Mouse (Mus musculus) forebrain, postnatal 0 days (tissue): ENCODE data around the gene Sult6b1. TPM values are rescaled to one million over a fixed set of nuclear protein-coding genes. Genes with fewer than 3 reads are reported as not detected.

Source experiments
- ATAC-seq: fragments of 200-750 bp; cut with Nextera tagmentation; 2 replicates; pipeline ENCODE4 v1.8.0; 2017; ENCODE audit warnings: mild to moderate bottlenecking, moderate library complexity
- DNase-seq: peaks from one replicate; pipeline ENCODE4 v3.0.0-alpha.2; 2015
- H3K27ac ChIP-seq: fragments of 300-500 bp; sonication (generic); 2 replicates; pipeline ENCODE4 v1.5.1; 2014; ENCODE audit warnings: low read depth, mild to moderate bottlenecking, antibody characterized with exemption, low read length, moderate library complexity, mixed read lengths
- H3K27me3 ChIP-seq: fragments of 300-500 bp; sonication (generic); 2 replicates; pipeline ENCODE4 v1.6.1; 2014; ENCODE audit warnings: mild to moderate bottlenecking, low read length, mixed read lengths; ENCODE audit not compliant: insufficient read depth
- H3K36me3 ChIP-seq: fragments of 300-500 bp; sonication (generic); 2 replicates; pipeline ENCODE4 v1.6.1; 2014; ENCODE audit warnings: mild to moderate bottlenecking, moderate library complexity; ENCODE audit not compliant: insufficient read depth
- H3K4me1 ChIP-seq: fragments of 300-500 bp; sonication (generic); 2 replicates; pipeline ENCODE4 v1.6.1; 2014; ENCODE audit warnings: antibody characterized with exemption; ENCODE audit not compliant: insufficient read depth
- H3K4me2 ChIP-seq: fragments of 300-500 bp; sonication (generic); 2 replicates; pipeline ENCODE4 v1.6.1; 2014; ENCODE audit warnings: low read depth, mild to moderate bottlenecking, moderate library complexity
- H3K4me3 ChIP-seq: fragments of 300-500 bp; sonication (generic); 2 replicates; pipeline ENCODE4 v1.5.1; 2014; ENCODE audit warnings: low read depth, low read length, mixed read lengths
- H3K9ac ChIP-seq: fragments of 300-500 bp; sonication (generic); 2 replicates; pipeline ENCODE4 v1.6.1; 2014; ENCODE audit warnings: mild to moderate bottlenecking
- H3K9me3 ChIP-seq: fragments of 300-500 bp; sonication (generic); 2 replicates; pipeline ENCODE4 v1.6.1; 2016; ENCODE audit warnings: low read length
- CTCF ChIP-seq: sonication (generic); IDR thresholded peaks from 2 replicates; pipeline ENCODE4 v1.5.1; 2016; ENCODE audit warnings: antibody characterized with exemption, control low read depth, low read depth
- WGBS: fragments of 180-500 bp; shearing (Covaris S2); extraction: QIAGEN DNeasy Blood & Tissue Kit; methylation state at CpG from one replicate; pipeline ENCODE4 v1.1.7; 2014; 5-methylcytosine and 5-hydroxymethylcytosine counted together
- polyA plus RNA-seq: library from polyadenylated mRNA; unstranded; fragments of >200 nt; fragmentation: Nextera tagmentation; extraction: Ambion mirVana; gene quantifications from 2 replicates; pipeline ENCODE4 v1.2.1, GENCODE M21; 2015
- total RNA-seq: library from RNA; depleted of rRNA; stranded (reverse); fragments of >200 nt; gene quantifications from 2 replicates; pipeline ENCODE4 v1.2.3, GENCODE M21; 2014

Sult6b1 gene
- total and polyA plus RNA-seq, 2 experiments from 2014 or later, result not detected

GRCm38 (mm10) chr17:78888554-78888953 is 18.2 kb downstream of the Sult6b1 start:
- Histone ChIP-seq H3K36me3 (no peaks in the 10 kb centered on the region), H3K4me2 (no peak overlapping the region), H3K9me3 (no peaks in the 10 kb centered on the region), H3K27ac (no peak overlapping the region), H3K9ac (no peak overlapping the region), H3K4me1 (no peaks in the 10 kb centered on the region), H3K4me3 (no peak overlapping the region), H3K27me3 (no peaks in the 10 kb centered on the region)
- WGBS, result 76% methylated on average over 4 of the region's 4 CpGs
- DNase-seq (no peak), ATAC-seq (no peak)
- no peak for TF ChIP-seq CTCF

DNA sequence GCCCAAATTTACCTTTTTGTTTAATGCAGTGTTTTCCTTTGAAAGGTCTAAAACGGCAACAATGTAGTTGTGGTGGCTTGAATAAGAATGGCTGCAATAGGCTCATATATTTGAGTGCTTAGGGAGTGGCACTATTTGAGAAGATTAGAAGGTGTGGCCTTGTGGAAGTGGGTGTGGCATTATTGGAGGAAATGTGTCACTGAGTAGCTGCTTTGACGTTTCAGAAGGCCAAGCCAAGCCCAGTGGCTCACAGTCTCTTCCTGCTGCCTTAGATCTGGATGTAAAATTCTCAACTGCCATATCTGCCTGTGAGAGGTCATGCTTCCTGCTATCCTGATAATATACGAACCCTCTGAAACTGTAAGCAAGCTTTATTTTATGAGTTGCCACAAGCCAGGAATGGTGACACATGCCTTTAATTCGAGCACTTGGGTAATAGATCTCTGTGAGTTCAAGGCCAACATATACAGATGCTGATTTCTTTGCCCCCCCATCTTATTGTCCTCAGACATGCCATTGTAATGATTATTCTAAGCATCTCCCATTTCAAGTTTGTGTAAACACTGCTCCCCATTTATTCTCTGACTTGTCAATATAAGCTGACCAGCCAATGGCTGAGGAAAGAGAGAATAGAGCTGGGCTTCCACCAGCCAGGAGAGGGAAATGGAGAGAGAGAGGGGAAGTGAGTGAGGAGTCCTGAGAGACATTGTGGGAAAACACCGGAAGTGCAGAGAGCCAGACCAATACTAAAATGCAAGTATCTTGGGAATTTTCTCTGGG is 21.3 kb downstream of the Sult6b1 start:
- Histone ChIP-seq H3K4me2 (no peak overlapping the region), H3K4me1 (0 out of 2 replicates have a peak, but pooled peaks cover 3% of the 10 kb centered on the region), H3K36me3 (no peaks in the 10 kb centered on the region), H3K9ac (no peak overlapping the region), H3K4me3 (no peak overlapping the region), H3K9me3 (no peaks in the 10 kb centered on the region), H3K27ac (no peak overlapping the region), H3K27me3 (no peaks in the 10 kb centered on the region)
- WGBS, result 86% methylated on average over 5 of the region's 5 CpGs
- no peak for TF ChIP-seq CTCF
- ATAC-seq (no peak), DNase-seq (no peak)

DNA sequence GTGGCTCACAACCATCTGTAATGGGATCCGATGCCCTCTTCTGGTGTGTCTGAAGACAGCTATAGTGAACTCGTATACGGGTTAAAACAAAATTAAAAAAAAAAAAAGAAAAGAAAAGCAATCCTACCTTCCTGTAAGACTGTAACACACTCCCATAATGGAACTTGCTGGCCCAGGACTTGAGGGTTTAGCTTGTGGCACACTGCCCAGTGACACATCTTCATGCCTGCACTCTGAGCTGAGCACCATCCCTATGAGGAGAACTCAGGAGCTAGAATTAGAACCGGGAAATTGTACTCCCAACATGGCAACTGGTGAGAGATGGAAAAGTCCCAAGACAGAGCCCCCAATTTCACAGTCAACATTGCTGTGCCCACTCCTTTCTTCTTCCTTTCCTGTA is 23.5 kb downstream of the Sult6b1 start:
- 85% methylated on average over 4 of the region's 4 CpGs for WGBS
- Histone ChIP-seq H3K9ac (no peak overlapping the region), H3K9me3 (no peaks in the 10 kb centered on the region), H3K27me3 (no peaks in the 10 kb centered on the region), H3K4me1 (0 out of 2 replicates have a peak, but pooled peaks cover 3% of the 10 kb centered on the region), H3K27ac (no peak overlapping the region), H3K4me3 (no peak overlapping the region), H3K36me3 (no peaks in the 10 kb centered on the region), H3K4me2 (no peak overlapping the region)
- no peak for TF ChIP-seq CTCF
- DNase-seq, result no peak
- no peak for ATAC-seq

GRCm38 (mm10) chr17:78882401-78883112 is 24.2 kb downstream of the Sult6b1 start, which contains the start of gene Eif2ak2:
Gene Eif2ak2, minus strand, starts transcription at chr17:78882573.
- ATAC-seq, result peak; percentile 91
- 0 out of 2 replicates have a peak, but pooled peaks cover 3% of the 10 kb centered on the region for H3K4me1 ChIP-seq
- peak; percentile 23 for DNase-seq
- TF ChIP-seq CTCF, result no peak
- H3K4me2 ChIP-seq, result peak within 1 kb of the TSS; percentile 66
- H3K9ac ChIP-seq, result peak within 1 kb of the TSS; percentile 25
- peak within 1 kb of the TSS; percentile 41 for H3K4me3 ChIP-seq
- no peaks in the 10 kb centered on the region for H3K27me3 ChIP-seq
- H3K36me3 ChIP-seq, result no peaks in the 10 kb centered on the region
- WGBS, result 2% methylated on average over 28 of the region's 28 CpGs
- H3K9me3 ChIP-seq, result no peaks in the 10 kb centered on the region
- H3K27ac ChIP-seq, result peak within 1 kb of the TSS; percentile 16; the same call in 1 of the 2 replicates

DNA sequence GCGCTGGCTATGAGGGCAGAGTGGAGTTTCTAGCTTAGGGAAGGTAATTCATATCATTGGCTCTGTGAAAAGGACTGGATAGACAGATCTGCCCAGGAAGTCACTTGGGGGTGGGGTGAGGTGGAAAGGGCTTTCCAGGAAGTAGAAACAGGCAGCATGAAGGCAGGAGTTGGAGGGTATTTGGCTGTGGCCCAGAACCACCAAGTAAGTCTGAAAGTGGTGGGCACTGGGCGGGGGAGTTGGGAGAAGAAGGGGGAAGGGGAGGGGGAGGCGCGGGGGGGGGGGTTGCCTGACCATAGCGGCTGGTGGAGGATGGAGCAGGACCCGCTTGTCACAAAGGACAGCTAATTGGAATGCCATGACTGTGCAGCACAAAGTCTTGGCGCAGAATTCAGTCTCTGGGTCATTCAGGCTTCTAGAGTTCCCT is 24.9 kb downstream of the Sult6b1 start:
- WGBS, result 15% methylated on average over 6 of the region's 7 CpGs
- Histone ChIP-seq H3K4me1 (0 out of 2 replicates have a peak, but pooled peaks cover 3% of the 10 kb centered on the region), H3K9ac (peak overlapping the region; percentile 25; the same call in 1 of the 2 replicates), H3K36me3 (no peaks in the 10 kb centered on the region), H3K4me3 (peak overlapping the region; percentile 41), H3K9me3 (no peaks in the 10 kb centered on the region), H3K4me2 (peak overlapping the region; percentile 66), H3K27me3 (no peaks in the 10 kb centered on the region), H3K27ac (peak overlapping the region; percentile 16; the same call in 1 of the 2 replicates)
- peak; percentile 64 for ATAC-seq
- peak; percentile 9 for DNase-seq
- TF ChIP-seq CTCF, result no peak

DNA sequence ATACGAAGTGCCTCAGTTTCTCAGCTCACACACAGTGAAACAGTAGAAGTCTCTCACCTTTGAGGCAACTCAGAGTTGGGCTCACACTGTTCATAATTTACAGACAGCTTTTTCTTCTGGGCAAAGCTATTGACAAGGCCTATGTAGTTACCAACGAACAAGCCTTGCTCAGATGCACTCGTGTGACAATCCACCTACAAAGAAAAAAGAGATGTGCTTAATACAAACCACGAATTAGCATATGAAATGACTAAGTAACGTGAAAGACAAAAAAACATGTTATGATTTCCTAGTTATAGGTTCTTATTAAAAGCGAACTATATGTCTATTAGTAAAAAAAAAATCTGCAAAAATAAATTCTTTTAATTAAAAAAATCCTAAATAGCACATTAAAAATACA is 32.9 kb downstream of the Sult6b1 start:
- no peak for DNase-seq
- WGBS, result 85% methylated on average over 6 of the region's 6 CpGs
- no peak overlapping the region for H3K27ac ChIP-seq

DNA sequence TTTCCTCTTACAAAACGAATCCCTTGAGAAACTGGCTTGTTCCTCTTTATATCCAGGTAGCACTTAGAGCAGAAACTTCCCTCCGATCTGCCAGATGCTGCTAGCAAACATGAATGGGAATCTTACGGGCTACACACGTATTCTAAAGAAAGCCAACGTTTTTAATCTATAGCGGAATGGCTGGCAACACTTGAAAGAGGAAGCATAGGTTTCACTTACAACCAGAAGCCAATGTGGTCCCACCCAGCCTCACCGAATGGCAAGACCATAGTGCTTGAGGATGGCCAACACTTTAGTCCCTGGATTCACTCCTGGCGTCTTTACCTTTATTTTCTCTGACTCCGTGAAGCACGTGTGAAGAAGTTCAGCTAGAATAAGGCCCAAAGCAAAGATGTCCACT is 50.5 kb downstream of the Sult6b1 start:
- no peaks in the 10 kb centered on the region for H3K4me1 ChIP-seq
- no peak overlapping the region for H3K4me3 ChIP-seq
- H3K4me2 ChIP-seq, result no peak overlapping the region
- H3K9me3 ChIP-seq, result no peaks in the 10 kb centered on the region
- H3K9ac ChIP-seq, result no peak overlapping the region
- ATAC-seq (no peak), DNase-seq (no peak)
- H3K36me3 ChIP-seq, result no peaks in the 10 kb centered on the region
- H3K27ac ChIP-seq, result no peak overlapping the region
- TF ChIP-seq CTCF, result no peak
- WGBS, result 89% methylated on average over 10 of the region's 10 CpGs
- H3K27me3 ChIP-seq, result no peaks in the 10 kb centered on the region

More for the DNA sequence above, 32.9 kb downstream of the Sult6b1 start:
- H3K4me3 ChIP-seq, result no peak overlapping the region
- H3K9ac ChIP-seq, result no peak overlapping the region
- no peak for ATAC-seq
- no peaks in the 10 kb centered on the region for H3K27me3 ChIP-seq
- no peak for TF ChIP-seq CTCF
- H3K9me3 ChIP-seq, result no peaks in the 10 kb centered on the region
- H3K36me3 ChIP-seq, result no peaks in the 10 kb centered on the region
- no peaks in the 10 kb centered on the region for H3K4me1 ChIP-seq
- H3K4me2 ChIP-seq, result no peak overlapping the region
